Mouse (Mus musculus) midbrain, postnatal 0 days (tissue): ENCODE measurements around the gene Taz. TPM values are rescaled to one million over a fixed set of nuclear protein-coding genes. Genes with fewer than 3 reads are reported as not detected.

Experiments
- ATAC-seq: fragments of 200-750 bp; cut with Nextera tagmentation; 2 replicates; pipeline ENCODE4 v1.8.0; 2017; ENCODE audit warnings: moderate number of reproducible peaks, mild to moderate bottlenecking, moderate TSS enrichment, moderate library complexity; ENCODE audit not compliant: low FRiP score
- DNase-seq: peaks from one replicate; pipeline ENCODE4 v3.0.0-alpha.2; 2015; ENCODE audit warnings: low spot score
- H3K27ac ChIP-seq: fragments of 300-500 bp; sonication (generic); 2 replicates; pipeline ENCODE4 v1.5.1; 2014; ENCODE audit warnings: low read depth, mild to moderate bottlenecking, low read length, mixed read lengths
- H3K27me3 ChIP-seq: fragments of 300-500 bp; sonication (generic); 2 replicates; pipeline ENCODE4 v1.6.1; 2014; ENCODE audit warnings: low read length, control low read depth, mixed read lengths; ENCODE audit not compliant: insufficient read depth
- H3K36me3 ChIP-seq: fragments of 300-500 bp; sonication (generic); 2 replicates; pipeline ENCODE4 v1.6.1; 2014; ENCODE audit warnings: low read length, control low read depth, mixed read lengths; ENCODE audit not compliant: insufficient read depth
- H3K4me1 ChIP-seq: fragments of 300-500 bp; sonication (generic); 2 replicates; pipeline ENCODE4 v1.6.1; 2014; ENCODE audit warnings: mild to moderate bottlenecking, control low read depth, antibody characterized with exemption, low read length, mixed read lengths; ENCODE audit not compliant: insufficient read depth
- H3K4me2 ChIP-seq: fragments of 300-500 bp; sonication (generic); 2 replicates; pipeline ENCODE4 v1.6.1; 2014; ENCODE audit warnings: low read depth, mild to moderate bottlenecking, low read length, mixed read lengths; ENCODE audit not compliant: poor library complexity, severe bottlenecking
- H3K4me3 ChIP-seq: fragments of 300-500 bp; sonication (generic); 2 replicates; pipeline ENCODE4 v1.5.1; 2014; ENCODE audit warnings: low read depth, mild to moderate bottlenecking, low read length, moderate library complexity
- H3K9ac ChIP-seq: fragments of 300-500 bp; sonication (generic); replicated peaks from 2 replicates; pipeline ENCODE4 v1.6.1; 2014; ENCODE audit warnings: mild to moderate bottlenecking, low read length, moderate library complexity, mixed read lengths; ENCODE audit not compliant: poor library complexity, severe bottlenecking
- H3K9me3 ChIP-seq: fragments of 300-500 bp; sonication (generic); 2 replicates; pipeline ENCODE4 v1.6.1; 2016; ENCODE audit warnings: low read length, control low read depth
- CTCF ChIP-seq: IDR thresholded peaks from 2 replicates; pipeline ENCODE4 v1.5.1; 2016; ENCODE audit warnings: antibody characterized with exemption, mild to moderate bottlenecking
- WGBS: fragments of 180-500 bp; shearing (Covaris S2); extraction: QIAGEN DNeasy Blood & Tissue Kit; methylation state at CpG from one replicate; pipeline ENCODE4 v1.1.7; 2014; 5-methylcytosine and 5-hydroxymethylcytosine counted together
- microRNA-seq: library from miRNA; unstranded; fragments of <30 nt; microRNA quantifications from one replicate; pipeline ENCODE4, GENCODE M21; 2016; ENCODE audit warnings: borderline number of aligned reads
- polyA plus RNA-seq: library from polyadenylated mRNA; unstranded; fragments of >200 nt; fragmentation: Nextera tagmentation; extraction: Ambion mirVana; gene quantifications from 2 replicates; pipeline ENCODE4 v1.2.1, GENCODE M21; 2015
- total RNA-seq: library from RNA; depleted of rRNA; stranded (reverse); fragments of >200 nt; gene quantifications from 2 replicates; pipeline ENCODE4 v1.2.3, GENCODE M21; 2014; rRNA removed

Gene Taz
- total and polyA plus RNA-seq, 2 experiments from 2014 or later = 44.4 to 65.9 TPM

DNA sequence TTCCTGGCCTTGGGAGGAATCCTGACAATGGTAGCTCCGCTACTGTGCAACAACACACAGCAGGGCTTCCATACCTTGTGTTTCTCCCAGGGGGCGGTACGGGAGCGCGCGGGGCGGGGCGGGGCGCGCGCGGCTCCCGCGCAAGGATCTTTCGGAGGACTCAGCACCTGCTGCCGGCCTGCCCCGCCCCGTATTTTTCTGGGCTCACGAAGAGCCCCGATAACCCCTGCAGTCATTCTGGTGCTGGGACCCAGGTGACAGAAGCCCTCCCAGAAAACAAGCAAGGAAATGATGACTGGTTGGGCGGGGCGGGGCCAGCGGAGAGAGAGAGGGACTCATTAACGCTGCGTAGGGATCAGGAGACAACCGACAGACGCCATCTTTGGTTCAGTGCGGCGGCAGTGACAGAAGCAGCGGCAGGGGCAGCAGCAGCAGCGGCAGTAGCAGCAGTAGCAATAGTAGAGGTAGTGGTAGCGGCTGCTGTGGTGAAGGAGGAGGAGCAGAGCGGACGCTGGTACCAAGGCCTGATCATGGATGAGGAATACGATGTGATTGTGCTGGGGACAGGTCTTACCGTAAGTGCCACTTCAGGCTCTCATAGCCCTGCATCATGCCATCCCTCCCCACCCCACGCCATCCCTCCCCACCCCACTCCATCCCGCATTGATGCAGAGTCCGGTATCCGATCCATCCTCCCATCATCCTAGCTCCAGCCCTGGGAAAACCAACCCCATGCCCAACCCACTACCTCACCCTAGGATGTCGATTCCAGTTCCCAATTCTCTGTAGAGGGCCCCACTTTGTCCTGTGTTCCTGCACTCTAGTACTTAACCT, 23.4 kb downstream of the Taz start, which contains the start of gene Gdi1:
Gene Gdi1 (plus strand): TSS at position 132 of the 834 bp plus-strand sequence.
- no peaks in the 10 kb centered on the region for H3K9me3 ChIP-seq
- peak within 1 kb of the TSS; percentile 64 for H3K4me2 ChIP-seq
- peak; percentile 79 for DNase-seq
- peak within 1 kb of the TSS; percentile 72 for H3K9ac ChIP-seq
- H3K36me3 ChIP-seq = peaks cover 4% of the 10 kb centered on the region; the same call in 1 of the 2 replicates
- 18% methylated on average over 39 of the region's 41 CpGs for WGBS
- peak within 1 kb of the TSS; percentile 46 for H3K4me3 ChIP-seq
- peak; percentile 45 for TF ChIP-seq CTCF
- peak; percentile 87 for ATAC-seq
- no peaks in the 10 kb centered on the region for H3K4me1 ChIP-seq
- peak within 1 kb of the TSS; percentile 91 for H3K27ac ChIP-seq
- no peaks in the 10 kb centered on the region for H3K27me3 ChIP-seq

DNA sequence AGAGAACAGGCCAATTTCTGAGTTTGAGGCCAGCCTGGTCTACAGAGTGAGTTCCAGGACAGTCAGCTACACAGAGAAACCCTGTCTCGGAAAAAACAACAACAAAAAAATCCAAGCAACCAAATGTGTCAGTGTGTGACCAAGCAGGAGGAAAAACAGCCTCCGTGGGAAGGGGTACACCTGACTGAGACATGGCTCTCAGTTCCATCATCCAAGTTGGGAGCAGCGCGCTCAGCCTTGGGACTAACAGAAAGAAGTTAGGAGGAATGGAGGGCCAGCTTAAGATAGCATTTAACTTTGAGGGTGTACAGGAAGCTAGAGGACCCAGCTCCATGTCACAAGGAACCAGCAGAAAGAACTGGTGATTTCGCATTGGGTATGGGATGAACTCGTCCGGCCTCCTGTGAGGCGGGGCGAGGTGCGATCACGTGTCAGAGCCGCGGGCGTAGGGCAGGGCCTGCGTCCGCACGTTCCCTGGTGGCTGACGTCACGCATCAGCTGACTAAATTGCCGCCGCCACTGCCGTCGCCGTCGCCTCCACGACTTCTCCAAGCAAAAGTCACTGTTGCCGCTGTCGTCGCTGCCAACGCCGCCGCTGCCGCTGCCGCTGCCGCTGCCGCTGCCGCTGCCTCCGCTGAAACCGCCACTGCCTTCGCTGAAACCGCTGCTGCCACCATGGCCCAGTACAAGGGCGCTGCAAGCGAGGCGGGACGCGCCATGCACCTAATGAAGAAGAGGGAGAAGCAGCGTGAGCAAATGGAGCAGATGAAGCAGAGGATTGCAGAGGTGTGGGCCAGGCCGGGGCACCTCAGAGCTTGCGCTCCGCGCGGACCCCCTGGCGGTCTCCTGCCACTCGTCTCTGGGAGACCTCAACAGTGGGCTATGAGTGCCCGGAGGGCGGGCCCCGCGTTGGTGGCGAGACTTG, 31.1 kb downstream of the Taz start, which contains the start of gene Fam50a:
Gene Fam50a (plus strand): TSS at position 494 of the 925 bp plus-strand sequence.
- peak within 1 kb of the TSS; percentile 52 for H3K4me3 ChIP-seq
- peak within 1 kb of the TSS; percentile 59 for H3K4me2 ChIP-seq
- TF ChIP-seq CTCF = no peak
- DNase-seq (peak; percentile 93), ATAC-seq (peak; percentile 95)
- H3K4me1 ChIP-seq = no peaks in the 10 kb centered on the region
- H3K27ac ChIP-seq = peak within 1 kb of the TSS; percentile 79
- WGBS = 25% methylated on average over 57 of the region's 59 CpGs
- H3K36me3 ChIP-seq = peaks cover 6% of the 10 kb centered on the region; the same call in 1 of the 2 replicates
- no peaks in the 10 kb centered on the region for H3K27me3 ChIP-seq
- H3K9ac ChIP-seq = peak within 1 kb of the TSS; percentile 55
- H3K9me3 ChIP-seq = no peaks in the 10 kb centered on the region

DNA sequence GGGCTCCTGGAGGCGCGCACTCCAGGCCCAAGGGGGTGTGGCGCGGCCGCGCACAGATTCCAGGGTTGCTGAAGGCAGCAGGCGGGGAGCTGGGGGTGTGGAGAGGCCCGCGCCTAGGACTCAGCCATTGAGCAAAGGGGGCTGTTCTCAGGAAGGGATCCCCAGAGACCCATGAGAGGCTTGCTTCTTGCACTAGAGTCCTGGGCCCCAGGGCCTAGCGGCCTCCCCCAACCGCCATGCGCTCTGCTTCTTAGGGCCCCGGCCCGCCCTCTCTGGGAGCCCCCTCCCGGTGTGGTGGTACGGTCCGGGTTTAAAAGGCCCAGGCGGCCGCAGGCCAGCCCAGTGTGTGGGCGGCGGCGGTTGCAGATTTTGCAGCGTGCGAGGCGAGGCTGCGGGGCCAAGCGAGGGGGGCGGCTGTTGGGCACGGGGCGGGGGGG, 47.0 kb downstream of the Taz start, which contains the start of gene Plxna3:
Gene Plxna3 (plus strand): TSS at position 342 of the 437 bp plus-strand sequence.
- no peak for TF ChIP-seq CTCF
- peak within 1 kb of the TSS; percentile 51 for H3K4me3 ChIP-seq
- DNase-seq (peak; percentile 76), ATAC-seq (peak; percentile 91)
- 0 out of 2 replicates have a peak, but pooled peaks cover 3% of the 10 kb centered on the region for H3K4me1 ChIP-seq
- peak within 1 kb of the TSS; percentile 62 for H3K9ac ChIP-seq
- 20% methylated on average over 23 of the region's 30 CpGs for WGBS
- 0 out of 2 replicates have a peak, but pooled peaks cover under 1% of the 10 kb centered on the region for H3K36me3 ChIP-seq
- H3K27ac ChIP-seq = peak within 1 kb of the TSS; percentile 82
- peak within 1 kb of the TSS; percentile 57 for H3K4me2 ChIP-seq
- H3K9me3 ChIP-seq = no peaks in the 10 kb centered on the region
- H3K27me3 ChIP-seq = no peaks in the 10 kb centered on the region

DNA sequence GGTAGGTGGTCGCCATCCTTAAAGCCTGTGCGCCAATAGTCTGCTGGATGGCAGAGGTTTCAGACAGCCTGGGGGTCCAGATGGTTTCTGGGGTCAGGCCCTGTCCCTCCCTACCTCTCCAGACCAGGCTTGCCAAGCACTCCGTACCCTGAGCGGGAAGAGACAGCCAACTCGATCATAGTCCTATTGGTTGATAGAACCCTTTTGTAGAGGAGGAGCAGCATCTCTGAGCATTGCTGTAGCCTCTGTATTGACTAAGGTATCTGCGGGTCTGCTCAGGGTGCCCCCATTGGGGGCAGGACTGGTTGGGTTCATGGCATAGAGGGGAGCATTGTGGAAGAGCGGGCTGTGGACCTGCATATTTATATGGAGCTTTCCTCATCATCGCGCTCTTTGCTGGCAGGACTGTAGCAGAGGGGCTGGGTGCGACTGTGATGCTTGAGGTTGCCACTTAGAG, 47.5 kb downstream of the Taz start:
- H3K9me3 ChIP-seq = no peaks in the 10 kb centered on the region
- ATAC-seq (peak; percentile 47), DNase-seq (peak; percentile 16)
- 0 out of 2 replicates have a peak, but pooled peaks cover 3% of the 10 kb centered on the region for H3K4me1 ChIP-seq
- no peaks in the 10 kb centered on the region for H3K27me3 ChIP-seq
- peak overlapping the region; percentile 62 for H3K9ac ChIP-seq
- peak overlapping the region; percentile 57 for H3K4me2 ChIP-seq
- no peak for TF ChIP-seq CTCF
- WGBS = 19% methylated on average over 10 of the region's 10 CpGs
- H3K4me3 ChIP-seq = peak overlapping the region; percentile 51
- H3K36me3 ChIP-seq = 0 out of 2 replicates have a peak, but pooled peaks cover 6% of the 10 kb centered on the region
- peak overlapping the region; percentile 82 for H3K27ac ChIP-seq

DNA sequence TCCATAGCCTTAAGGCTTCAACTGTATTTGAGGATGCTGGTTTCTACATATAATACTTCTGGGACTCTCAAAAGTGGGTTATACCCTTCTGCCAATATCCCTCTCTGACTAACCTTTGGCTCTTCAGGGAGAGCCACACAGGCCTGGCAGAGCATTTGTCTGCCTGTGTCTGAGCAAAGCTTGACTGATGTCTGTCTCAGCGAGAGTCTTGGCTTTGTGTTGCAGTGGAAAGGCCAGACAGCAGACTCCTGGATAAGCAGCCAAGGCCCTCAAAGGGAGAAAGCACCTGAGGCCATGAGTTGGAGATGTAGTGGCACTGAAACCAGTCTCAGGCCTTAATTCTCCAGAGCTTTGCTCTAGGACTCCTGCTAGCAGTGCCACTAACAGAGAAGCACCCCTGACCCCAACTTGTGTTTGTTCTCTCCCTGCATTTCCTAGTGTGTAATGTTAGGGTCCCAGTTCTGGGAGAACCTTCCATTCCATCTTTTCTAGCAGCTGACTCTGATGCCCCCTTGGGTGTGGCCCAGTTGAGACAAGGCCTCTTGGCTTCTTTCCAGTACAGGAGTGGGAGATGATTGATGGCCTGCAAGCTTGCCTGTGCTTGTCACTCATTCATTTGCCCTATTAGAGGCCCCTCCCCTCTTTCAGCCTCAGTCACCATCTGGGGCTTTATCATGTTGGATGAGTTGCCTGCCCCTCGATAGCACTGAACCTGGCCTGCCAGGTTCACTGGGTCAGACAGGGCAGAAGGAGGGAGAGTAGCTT, 48.6 kb downstream of the Taz start:
- no peaks in the 10 kb centered on the region for H3K27me3 ChIP-seq
- H3K4me2 ChIP-seq = peak overlapping the region; percentile 57
- peaks cover 7% of the 10 kb centered on the region; the same call in 1 of the 2 replicates for H3K36me3 ChIP-seq
- no peaks in the 10 kb centered on the region for H3K9me3 ChIP-seq
- WGBS = 26% methylated on average over 2 of the region's 2 CpGs
- H3K4me1 ChIP-seq = 0 out of 2 replicates have a peak, but pooled peaks cover 3% of the 10 kb centered on the region
- H3K27ac ChIP-seq = no peak overlapping the region; the same call in 1 of the 2 replicates
- peak; percentile 3 for DNase-seq
- H3K9ac ChIP-seq = peak overlapping the region; percentile 62
- no peak for TF ChIP-seq CTCF
- H3K4me3 ChIP-seq = peak overlapping the region; percentile 51
- no peak for ATAC-seq

Small RNA genes lying within 50 kb of the gene (microRNA-seq; reads per million reads assigned to microRNA genes)
- not detected for gene Mir7091
- gene Mir7092 = not detected

Other genes with a start within 250 kb of the Taz start
- not detected in 2 replicates for gene Opn1mw, start 154.4 kb upstream of the Taz start, total RNA-seq
- gene Opn1mw, start 154.4 kb upstream of the Taz start, polyA plus RNA-seq = not detected in 2 replicates
- 84.7 and 100 TPM in 2 replicates for gene Mecp2, start 146.5 kb upstream of the Taz start, total RNA-seq
- gene Mecp2, start 146.5 kb upstream of the Taz start, polyA plus RNA-seq = 10.6 and 12.3 TPM in 2 replicates
- not detected in 2 replicates for gene Tex28, start 114.1 kb upstream of the Taz start, total RNA-seq
- gene Tex28, start 114.1 kb upstream of the Taz start, polyA plus RNA-seq = not detected in 2 replicates
- gene Tktl1, start 104.7 kb upstream of the Taz start, total RNA-seq = not detected in 2 replicates
- gene Tktl1, start 104.7 kb upstream of the Taz start, polyA plus RNA-seq = 0.06 TPM in 1 of 2 replicates, not detected in the other
- gene Flna, start 32.1 kb upstream of the Taz start, total RNA-seq = 219 and 282 TPM in 2 replicates
- 52.8 and 54.8 TPM in 2 replicates for gene Flna, start 32.1 kb upstream of the Taz start, polyA plus RNA-seq
- 58.0 and 70.0 TPM in 2 replicates for gene Emd, start 27.2 kb upstream of the Taz start, total RNA-seq
- 16.3 and 18.2 TPM in 2 replicates for gene Emd, start 27.2 kb upstream of the Taz start, polyA plus RNA-seq
- 2,035 and 2,080 TPM in 2 replicates for gene Rpl10, start 11.1 kb upstream of the Taz start, total RNA-seq
- 390 and 408 TPM in 2 replicates for gene Rpl10, start 11.1 kb upstream of the Taz start, polyA plus RNA-seq
- gene Dnase1l1, start 425 bp downstream of the Taz start, total RNA-seq = 3.8 and 7.5 TPM in 2 replicates
- 3.0 and 3.3 TPM in 2 replicates for gene Dnase1l1, start 425 bp downstream of the Taz start, polyA plus RNA-seq
- gene Atp6ap1, start 15.2 kb downstream of the Taz start, total RNA-seq = 307 and 359 TPM in 2 replicates
- 371 and 388 TPM in 2 replicates for gene Atp6ap1, start 15.2 kb downstream of the Taz start, polyA plus RNA-seq
- gene Gdi1, start 23.1 kb downstream of the Taz start, total RNA-seq = 344 and 530 TPM in 2 replicates
- 951 and 960 TPM in 2 replicates for gene Gdi1, start 23.1 kb downstream of the Taz start, polyA plus RNA-seq
- 9.3 and 9.4 TPM in 2 replicates for gene Fam50a, start 31.1 kb downstream of the Taz start, total RNA-seq
- 55.5 and 57.2 TPM in 2 replicates for gene Fam50a, start 31.1 kb downstream of the Taz start, polyA plus RNA-seq
- 144 and 167 TPM in 2 replicates for gene Plxna3, start 47.2 kb downstream of the Taz start, total RNA-seq
- 28.6 and 28.9 TPM in 2 replicates for gene Plxna3, start 47.2 kb downstream of the Taz start, polyA plus RNA-seq
- gene Lage3, start 71.7 kb downstream of the Taz start, total RNA-seq = 40.2 and 67.1 TPM in 2 replicates
- gene Lage3, start 71.7 kb downstream of the Taz start, polyA plus RNA-seq = 62.0 and 65.8 TPM in 2 replicates
- gene Ubl4a, start 91.3 kb downstream of the Taz start, total RNA-seq = 46.3 and 53.6 TPM in 2 replicates
- gene Ubl4a, start 91.3 kb downstream of the Taz start, polyA plus RNA-seq = 67.1 and 75.0 TPM in 2 replicates
- gene Slc10a3, start 91.4 kb downstream of the Taz start, total RNA-seq = 6.2 and 9.4 TPM in 2 replicates
- gene Slc10a3, start 91.4 kb downstream of the Taz start, polyA plus RNA-seq = 6.1 and 6.9 TPM in 2 replicates
- gene Fam3a, start 111.4 kb downstream of the Taz start, total RNA-seq = 23.6 and 29.9 TPM in 2 replicates
- gene Fam3a, start 111.4 kb downstream of the Taz start, polyA plus RNA-seq = 31.2 and 33.4 TPM in 2 replicates
- 20.4 and 24.7 TPM in 2 replicates for gene Ikbkg, start 111.4 kb downstream of the Taz start, total RNA-seq
- gene Ikbkg, start 111.4 kb downstream of the Taz start, polyA plus RNA-seq = 11.5 and 12.4 TPM in 2 replicates
- 51.3 and 55.6 TPM in 2 replicates for gene G6pdx, start 147.3 kb downstream of the Taz start, total RNA-seq
- gene G6pdx, start 147.3 kb downstream of the Taz start, polyA plus RNA-seq = 40.2 and 41.8 TPM in 2 replicates
- gene Gm6880, start 199.5 kb downstream of the Taz start, total RNA-seq = not detected in 2 replicates
- gene Gm6880, start 199.5 kb downstream of the Taz start, polyA plus RNA-seq = 0.28 TPM in 1 of 2 replicates, not detected in the other